Mouse (Mus musculus) lung, postnatal 0 days (tissue): ENCODE measurements around the gene Morc1. TPM values are rescaled to one million over a fixed set of nuclear protein-coding genes. Genes with fewer than 3 reads are reported as not detected.

Source experiments
- ATAC-seq: fragments of 200-750 bp; cut with Nextera tagmentation; 2 replicates; pipeline ENCODE4 v1.8.0; 2017; ENCODE audit warnings: moderate library complexity
- DNase-seq: peaks from one replicate; pipeline ENCODE4 v3.0.0-alpha.2; 2016; ENCODE audit warnings: low spot score
- H3K27ac ChIP-seq: fragments of 300-500 bp; sonication (generic); 2 replicates; pipeline ENCODE4 v1.5.1; 2014; ENCODE audit warnings: antibody characterized with exemption, mild to moderate bottlenecking, low read length, mixed read lengths
- H3K27me3 ChIP-seq: fragments of 300-500 bp; sonication (generic); replicated peaks from 2 replicates; pipeline ENCODE4 v1.6.1; 2014; ENCODE audit warnings: low read length, mixed read lengths; ENCODE audit not compliant: insufficient read depth
- H3K36me3 ChIP-seq: fragments of 300-500 bp; sonication (generic); 2 replicates; pipeline ENCODE4 v1.6.1; 2014; ENCODE audit warnings: low read length, mixed read lengths; ENCODE audit not compliant: insufficient read depth
- H3K4me1 ChIP-seq: fragments of 300-500 bp; sonication (generic); 2 replicates; pipeline ENCODE4 v1.6.1; 2014; ENCODE audit warnings: antibody characterized with exemption, low read depth, low read length, mixed read lengths; ENCODE audit not compliant: insufficient read depth
- H3K4me2 ChIP-seq: fragments of 300-500 bp; sonication (generic); replicated peaks from 2 replicates; pipeline ENCODE4 v1.6.1; 2014; ENCODE audit warnings: low read depth, mild to moderate bottlenecking, low read length, moderate library complexity, mixed read lengths
- H3K4me3 ChIP-seq: fragments of 300-500 bp; sonication (generic); 2 replicates; pipeline ENCODE4 v1.5.1; 2014; ENCODE audit warnings: low read depth, low read length
- H3K9ac ChIP-seq: fragments of 300-500 bp; sonication (generic); replicated peaks from 2 replicates; pipeline ENCODE4 v1.6.1; 2014; ENCODE audit warnings: low read depth, mild to moderate bottlenecking
- H3K9me3 ChIP-seq: fragments of 300-500 bp; sonication (generic); 2 replicates; pipeline ENCODE4 v1.6.1; 2016; ENCODE audit warnings: low read length, mixed read lengths
- CTCF ChIP-seq: IDR thresholded peaks from 2 replicates; pipeline ENCODE4 v1.5.1; 2016; ENCODE audit warnings: antibody characterized with exemption, mild to moderate bottlenecking
- EP300 ChIP-seq: IDR thresholded peaks from 2 replicates; pipeline ENCODE4 v1.6.1; 2016; ENCODE audit warnings: antibody characterized with exemption, mild to moderate bottlenecking, control low read depth
- WGBS: fragments of 180-500 bp; shearing (Covaris S2); extraction: QIAGEN DNeasy Blood & Tissue Kit; methylation state at CpG from one replicate; pipeline ENCODE4 v1.1.7; 2014; 5-methylcytosine and 5-hydroxymethylcytosine counted together
- polyA plus RNA-seq: library from polyadenylated mRNA; unstranded; fragments of >200 nt; fragmentation: Nextera tagmentation; extraction: Ambion mirVana; gene quantifications from 2 replicates; pipeline ENCODE4 v1.2.1, GENCODE M21; 2015

Gene Morc1
- polyA plus RNA-seq, 1 experiment from 2014 or later, result 0.91 TPM

GRCm38 (mm10) chr16:48519569-48519968, 88.5 kb downstream of the Morc1 start:
- ATAC-seq (no peak), DNase-seq (no peak)
- no peaks in the 10 kb centered on the region for H3K4me1 ChIP-seq
- no peak overlapping the region for H3K4me3 ChIP-seq
- H3K4me2 ChIP-seq, result no peak overlapping the region
- TF ChIP-seq CTCF, result no peak
- no peaks in the 10 kb centered on the region for H3K36me3 ChIP-seq
- no peak overlapping the region for H3K27ac ChIP-seq
- H3K27me3 ChIP-seq, result no peaks in the 10 kb centered on the region
- no peaks in the 10 kb centered on the region for H3K9me3 ChIP-seq
- H3K9ac ChIP-seq, result no peak overlapping the region

GRCm38 (mm10) chr16:48537108-48537507, 106.1 kb downstream of the Morc1 start:
- H3K9me3 ChIP-seq, result no peaks in the 10 kb centered on the region
- H3K36me3 ChIP-seq, result no peaks in the 10 kb centered on the region
- H3K4me1 ChIP-seq, result no peaks in the 10 kb centered on the region
- H3K27me3 ChIP-seq, result no peaks in the 10 kb centered on the region
- H3K4me2 ChIP-seq, result no peak overlapping the region
- H3K4me3 ChIP-seq, result no peak overlapping the region
- ATAC-seq, result no peak
- H3K27ac ChIP-seq, result no peak overlapping the region
- DNase-seq, result no peak
- TF ChIP-seq EP300, result no peak
- no peak for TF ChIP-seq CTCF
- no peak overlapping the region for H3K9ac ChIP-seq
- 85% methylated on average over 5 of the region's 5 CpGs for WGBS

GRCm38 (mm10) chr16:48562290-48563080, 131.4 kb downstream of the Morc1 start:
- Histone ChIP-seq H3K9ac (no peak overlapping the region), H3K4me3 (no peak overlapping the region), H3K4me2 (no peak overlapping the region), H3K27ac (no peak overlapping the region), H3K9me3 (no peaks in the 10 kb centered on the region), H3K36me3 (no peaks in the 10 kb centered on the region), H3K4me1 (no peaks in the 10 kb centered on the region), H3K27me3 (no peaks in the 10 kb centered on the region)
- 59% methylated on average over 11 of the region's 11 CpGs for WGBS
- TF ChIP-seq EP300 (no peak), CTCF (no peak)
- no peak for DNase-seq
- ATAC-seq, result no peak

- peak; percentile 64 for ATAC-seq
- H3K9me3 ChIP-seq, result no peaks in the 10 kb centered on the region
- H3K27ac ChIP-seq, result no peak overlapping the region
- H3K4me2 ChIP-seq, result no peak overlapping the region
- WGBS, result 16% methylated on average over 9 of the region's 9 CpGs
- H3K36me3 ChIP-seq, result no peaks in the 10 kb centered on the region
- peak; percentile 87 for DNase-seq
- TF ChIP-seq CTCF (peak; percentile 93), EP300 (no peak)
- no peaks in the 10 kb centered on the region for H3K27me3 ChIP-seq
- no peak overlapping the region for H3K9ac ChIP-seq
- H3K4me1 ChIP-seq, result no peaks in the 10 kb centered on the region
- no peak overlapping the region for H3K4me3 ChIP-seq
Measured at GRCm38 (mm10) chr16:48570354-48570753, 139.3 kb downstream of the Morc1 start.

GRCm38 (mm10) chr16:48574072-48574471, 143.0 kb downstream of the Morc1 start:
- no peaks in the 10 kb centered on the region for H3K36me3 ChIP-seq
- 50% methylated on average over 5 of the region's 5 CpGs for WGBS

GRCm38 (mm10) chr16:48574499-48574898, 143.5 kb downstream of the Morc1 start:
- no peak for DNase-seq
- 34% methylated on average over 3 of the region's 3 CpGs for WGBS

More at GRCm38 (mm10) chr16:48574072-48574471, 143.0 kb downstream of the Morc1 start:
- no peak overlapping the region for H3K4me3 ChIP-seq
- no peaks in the 10 kb centered on the region for H3K4me1 ChIP-seq
- H3K27me3 ChIP-seq, result no peaks in the 10 kb centered on the region
- DNase-seq, result no peak
- no peak overlapping the region for H3K27ac ChIP-seq
- H3K9me3 ChIP-seq, result no peaks in the 10 kb centered on the region
- H3K4me2 ChIP-seq, result no peak overlapping the region
- TF ChIP-seq CTCF, result no peak
- no peak for TF ChIP-seq EP300
- ATAC-seq, result no peak
- H3K9ac ChIP-seq, result no peak overlapping the region

More at GRCm38 (mm10) chr16:48574499-48574898, 143.5 kb downstream of the Morc1 start:
- no peak for ATAC-seq
- no peak overlapping the region for H3K27ac ChIP-seq
- H3K4me2 ChIP-seq, result no peak overlapping the region
- no peak for TF ChIP-seq CTCF
- TF ChIP-seq EP300, result no peak
- H3K4me3 ChIP-seq, result no peak overlapping the region
- H3K9ac ChIP-seq, result no peak overlapping the region
- H3K36me3 ChIP-seq, result no peaks in the 10 kb centered on the region
- H3K4me1 ChIP-seq, result no peaks in the 10 kb centered on the region
- no peaks in the 10 kb centered on the region for H3K27me3 ChIP-seq
- no peaks in the 10 kb centered on the region for H3K9me3 ChIP-seq
